Mouse (Mus musculus): Measurements from ENCODE around the gene Atp8a1.

- TF ChIP-seq CTCF (IDR thresholded peaks at IDR 0.05; ENCODE audit: low read depth) = no peak
- TF ChIP-seq EP300 (optimal IDR thresholded peaks at IDR 0.05) = no peak
Measured at GRCm38 (mm10) chr5:67629861-67630260, 217.4 kb downstream of the Atp8a1 start.
